Mouse (Mus musculus) forebrain, embryonic 12.5 days (tissue): Measurements from ENCODE around the gene Sdc3. TPM values are rescaled to one million over a fixed set of nuclear protein-coding genes. Genes with fewer than 3 reads are reported as not detected.

Source experiments
- ATAC-seq: fragments of 200-750 bp; cut with Nextera tagmentation; 2 replicates; pipeline ENCODE4 v1.8.0; 2017; ENCODE audit warnings: moderate TSS enrichment; ENCODE audit not compliant: low FRiP score
- H3K27ac ChIP-seq: fragments of 300-500 bp; sonication (generic); 2 replicates; pipeline ENCODE4 v1.5.1; 2016; ENCODE audit warnings: mild to moderate bottlenecking
- H3K27me3 ChIP-seq: fragments of 300-500 bp; sonication (generic); 2 replicates; pipeline ENCODE4 v1.6.1; 2016; ENCODE audit warnings: mild to moderate bottlenecking
- H3K36me3 ChIP-seq: fragments of 300-500 bp; sonication (generic); replicated peaks from 2 replicates; pipeline ENCODE4 v1.6.1; 2016; ENCODE audit warnings: mild to moderate bottlenecking
- H3K4me1 ChIP-seq: fragments of 300-500 bp; sonication (generic); 2 replicates; pipeline ENCODE4 v1.6.1; 2016
- H3K4me2 ChIP-seq: fragments of 300-500 bp; sonication (generic); 2 replicates; pipeline ENCODE4 v1.6.1; 2016; ENCODE audit warnings: mild to moderate bottlenecking, moderate library complexity
- H3K4me3 ChIP-seq: fragments of 300-500 bp; sonication (generic); replicated peaks from 2 replicates; pipeline ENCODE4 v1.5.1; 2016; ENCODE audit warnings: mild to moderate bottlenecking
- H3K9ac ChIP-seq: fragments of 300-500 bp; sonication (generic); 2 replicates; pipeline ENCODE4 v1.6.1; 2016; ENCODE audit warnings: mild to moderate bottlenecking
- H3K9me3 ChIP-seq: fragments of 300-500 bp; sonication (generic); 2 replicates; pipeline ENCODE4 v1.6.1; 2016
- WGBS: fragments of 180-500 bp; shearing (Covaris S2); methylation state at CpG from one replicate; pipeline ENCODE4 v1.1.7; 2016; 5-methylcytosine and 5-hydroxymethylcytosine counted together
- polyA plus RNA-seq: library from polyadenylated mRNA; unstranded; fragments of >200 nt; fragmentation: Nextera tagmentation; extraction: Ambion mirVana; gene quantifications from 2 replicates; pipeline ENCODE4 v1.2.1, GENCODE M21; 2016

The Sdc3 gene
- polyA plus RNA-seq, 1 experiment from 2014 or later: 37.4 TPM

- peaks cover 39% of the 10 kb centered on the region for H3K4me1 ChIP-seq
- peaks cover 85% of the 10 kb centered on the region for H3K27me3 ChIP-seq
- no peak overlapping the region for H3K9ac ChIP-seq
- WGBS: 6% methylated on average over 20 of the region's 20 CpGs
- no peaks in the 10 kb centered on the region for H3K36me3 ChIP-seq
- H3K4me2 ChIP-seq: peak overlapping the region; percentile 33
- peak; percentile 85 for ATAC-seq
- H3K9me3 ChIP-seq: no peaks in the 10 kb centered on the region
- H3K27ac ChIP-seq: peak overlapping the region; percentile 62
- H3K4me3 ChIP-seq: no peak overlapping the region
Observed at GRCm38 (mm10) chr4:130836281-130837061, 44.1 kb downstream of the Sdc3 start.

GRCm38 (mm10) chr4:130838585-130838984 lies 46.2 kb downstream of the Sdc3 start:
- H3K36me3 ChIP-seq: no peaks in the 10 kb centered on the region
- no peak overlapping the region for H3K4me2 ChIP-seq
- H3K27ac ChIP-seq: no peak overlapping the region
- no peak for ATAC-seq
- no peak overlapping the region for H3K9ac ChIP-seq
- H3K9me3 ChIP-seq: no peaks in the 10 kb centered on the region
- WGBS: 38% methylated on average over 11 of the region's 11 CpGs
- peaks cover 43% of the 10 kb centered on the region for H3K4me1 ChIP-seq
- H3K4me3 ChIP-seq: no peak overlapping the region
- peaks cover 88% of the 10 kb centered on the region for H3K27me3 ChIP-seq

GRCm38 (mm10) chr4:130841107-130841840 lies 48.9 kb downstream of the Sdc3 start:
- Histone ChIP-seq H3K9me3 (no peaks in the 10 kb centered on the region), H3K4me2 (no peak overlapping the region), H3K27me3 (peaks cover 84% of the 10 kb centered on the region), H3K4me3 (no peak overlapping the region), H3K4me1 (peaks cover 32% of the 10 kb centered on the region), H3K36me3 (no peaks in the 10 kb centered on the region), H3K9ac (no peak overlapping the region), H3K27ac (0 out of 2 replicates have a peak overlapping the region, but pooled peaks have one; percentile 13)
- ATAC-seq: peak; percentile 59; the same call in 1 of the 2 replicates
- WGBS: 57% methylated on average over 8 of the region's 8 CpGs

GRCm38 (mm10) chr4:130848814-130849213 lies 56.5 kb downstream of the Sdc3 start:
- Histone ChIP-seq H3K36me3 (no peaks in the 10 kb centered on the region), H3K9me3 (no peaks in the 10 kb centered on the region), H3K4me1 (no peaks in the 10 kb centered on the region; the same call in 1 of the 2 replicates), H3K27ac (no peak overlapping the region), H3K4me3 (no peak overlapping the region), H3K4me2 (no peak overlapping the region), H3K9ac (no peak overlapping the region), H3K27me3 (peaks cover 31% of the 10 kb centered on the region)
- 79% methylated on average over 14 of the region's 14 CpGs for WGBS
- ATAC-seq: no peak

- peaks cover 58% of the 10 kb centered on the region for H3K27me3 ChIP-seq
- H3K36me3 ChIP-seq: no peaks in the 10 kb centered on the region
- no peak overlapping the region for H3K4me2 ChIP-seq
- no peak for ATAC-seq
- 72% methylated on average over 8 of the region's 8 CpGs for WGBS
- H3K4me3 ChIP-seq: no peak overlapping the region
- no peak overlapping the region for H3K9ac ChIP-seq
- H3K4me1 ChIP-seq: peaks cover 13% of the 10 kb centered on the region
- H3K27ac ChIP-seq: no peak overlapping the region
- no peaks in the 10 kb centered on the region for H3K9me3 ChIP-seq
Observed at GRCm38 (mm10) chr4:130857661-130858060, 65.3 kb downstream of the Sdc3 start.

- WGBS: 92% methylated on average over 7 of the region's 7 CpGs
- peaks cover 71% of the 10 kb centered on the region for H3K27me3 ChIP-seq
Observed at GRCm38 (mm10) chr4:130858880-130859279, 66.5 kb downstream of the Sdc3 start.

GRCm38 (mm10) chr4:130859467-130859866 lies 67.1 kb downstream of the Sdc3 start:
- H3K9ac ChIP-seq: no peak overlapping the region
- WGBS: 70% methylated on average over 8 of the region's 8 CpGs
- no peak overlapping the region for H3K4me3 ChIP-seq
- H3K27me3 ChIP-seq: peaks cover 76% of the 10 kb centered on the region
- H3K27ac ChIP-seq: no peak overlapping the region
- no peak for ATAC-seq
- no peak overlapping the region for H3K4me2 ChIP-seq
- no peaks in the 10 kb centered on the region for H3K36me3 ChIP-seq
- peaks cover 14% of the 10 kb centered on the region for H3K4me1 ChIP-seq
- H3K9me3 ChIP-seq: no peaks in the 10 kb centered on the region

More at GRCm38 (mm10) chr4:130858880-130859279, 66.5 kb downstream of the Sdc3 start:
- ATAC-seq: no peak
- Histone ChIP-seq H3K27ac (no peak overlapping the region), H3K4me1 (peaks cover 13% of the 10 kb centered on the region), H3K4me3 (no peak overlapping the region), H3K4me2 (no peak overlapping the region), H3K36me3 (no peaks in the 10 kb centered on the region), H3K9me3 (no peaks in the 10 kb centered on the region), H3K9ac (no peak overlapping the region)

GRCm38 (mm10) chr4:130860902-130861652 lies 68.7 kb downstream of the Sdc3 start:
- Histone ChIP-seq H3K27ac (no peak overlapping the region), H3K9ac (peak overlapping the region; percentile 30; the same call in 1 of the 2 replicates), H3K27me3 (peaks cover 90% of the 10 kb centered on the region), H3K4me2 (peak overlapping the region; percentile 51), H3K4me3 (peak overlapping the region; percentile 24), H3K9me3 (no peaks in the 10 kb centered on the region), H3K4me1 (peaks cover 30% of the 10 kb centered on the region), H3K36me3 (no peaks in the 10 kb centered on the region)
- ATAC-seq: peak; percentile 15; the same call in 1 of the 2 replicates
- WGBS: 54% methylated on average over 15 of the region's 15 CpGs

- H3K9me3 ChIP-seq: no peaks in the 10 kb centered on the region
- no peak overlapping the region for H3K27ac ChIP-seq
- peak overlapping the region; percentile 30 for H3K9ac ChIP-seq
- peaks cover 36% of the 10 kb centered on the region for H3K4me1 ChIP-seq
- H3K36me3 ChIP-seq: no peaks in the 10 kb centered on the region
- peak overlapping the region; percentile 51 for H3K4me2 ChIP-seq
- peak; percentile 89 for ATAC-seq
- H3K4me3 ChIP-seq: peak overlapping the region; percentile 24
- H3K27me3 ChIP-seq: peaks cover 93% of the 10 kb centered on the region
- WGBS: 2% methylated on average over 30 of the region's 30 CpGs
Observed at GRCm38 (mm10) chr4:130861653-130862208, 69.4 kb downstream of the Sdc3 start.

- H3K36me3 ChIP-seq: no peaks in the 10 kb centered on the region
- H3K4me1 ChIP-seq: peaks cover 36% of the 10 kb centered on the region
- ATAC-seq: no peak
- peaks cover 93% of the 10 kb centered on the region for H3K27me3 ChIP-seq
- no peak overlapping the region for H3K4me3 ChIP-seq
- H3K4me2 ChIP-seq: no peak overlapping the region
- 75% methylated on average over 5 of the region's 5 CpGs for WGBS
- H3K9me3 ChIP-seq: no peaks in the 10 kb centered on the region
- H3K27ac ChIP-seq: no peak overlapping the region
- H3K9ac ChIP-seq: no peak overlapping the region
Observed at GRCm38 (mm10) chr4:130862538-130862937, 70.2 kb downstream of the Sdc3 start.

GRCm38 (mm10) chr4:130865460-130865859 lies 73.1 kb downstream of the Sdc3 start:
- peaks cover 43% of the 10 kb centered on the region for H3K4me1 ChIP-seq
- H3K27ac ChIP-seq: peak overlapping the region; percentile 75
- no peak overlapping the region for H3K9ac ChIP-seq
- no peaks in the 10 kb centered on the region for H3K9me3 ChIP-seq
- peak overlapping the region; percentile 27; the same call in 1 of the 2 replicates for H3K4me2 ChIP-seq
- 16% methylated on average over 6 of the region's 9 CpGs for WGBS
- no peaks in the 10 kb centered on the region for H3K36me3 ChIP-seq
- no peak overlapping the region for H3K4me3 ChIP-seq
- H3K27me3 ChIP-seq: peaks cover 94% of the 10 kb centered on the region
- ATAC-seq: peak; percentile 39
